Comparison of ENCODE assay signal across 12 mouse cellular contexts in the genomic region with DNA sequence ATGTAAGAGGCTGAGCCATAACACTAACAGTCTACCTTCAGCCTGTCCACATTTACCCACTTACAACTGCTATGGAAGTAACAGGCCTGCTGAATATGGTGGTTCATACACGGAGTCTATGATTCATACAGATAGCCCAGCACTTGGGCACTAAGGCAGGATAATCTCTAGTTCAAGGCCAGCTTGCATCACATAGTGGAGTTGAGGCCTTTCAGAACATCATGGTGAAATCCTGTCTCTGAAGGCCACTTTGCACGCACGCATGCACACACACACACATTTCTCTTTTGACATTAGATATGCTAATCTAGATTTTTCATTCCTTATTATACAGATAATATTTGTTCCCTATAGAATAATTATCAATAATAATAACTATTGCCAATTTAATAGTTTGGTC.
"Had no signal": no experiment of that assay in that cellular context is flagged by ENCODE, and none has a peak within 500 bp of the region (broad histone marks: within the 10 kb centered on the region; RNA-seq: fewer than 3 reads in every experiment).

No protein-coding gene starts in this region.

- DNase-seq: liver, postnatal 0 days; lung, adult 2 months; lung, postnatal 14 days; lung, postnatal 36 days; retina, postnatal 1 day; right cerebral cortex, adult 18-20 months; right cerebral cortex, postnatal 25 days; right cerebral cortex, postnatal 4 days; spleen, adult 18-20 months; thymus, adult 2 months; thymus, postnatal 25 days; thymus, postnatal 4 days had no signal
